Mouse (Mus musculus) olfactory bulb, adult 2 months (tissue): Measurements from ENCODE around the gene Skint8.
"Not testable (repeated sequence)": the region's sequence is repeated elsewhere in the genome, so short reads cannot be mapped to it uniquely, and the experiment has no call there.

ENCODE experiments used
- CTCF ChIP-seq: fragments of 200-500 bp; IDR thresholded peaks from 2 replicates; pipeline ENCODE4 v1.5.1; 2012; ENCODE audit warnings: low read depth, mild to moderate bottlenecking, low read length, moderate library complexity; ENCODE audit not compliant: insufficient read depth
- POLR2A ChIP-seq: fragments of 200-500 bp; IDR thresholded peaks from 2 replicates; pipeline ENCODE4 v1.6.1; 2012; ENCODE audit warnings: mild to moderate bottlenecking, low read depth, low read length, moderate library complexity; ENCODE audit not compliant: insufficient read depth

DNA sequence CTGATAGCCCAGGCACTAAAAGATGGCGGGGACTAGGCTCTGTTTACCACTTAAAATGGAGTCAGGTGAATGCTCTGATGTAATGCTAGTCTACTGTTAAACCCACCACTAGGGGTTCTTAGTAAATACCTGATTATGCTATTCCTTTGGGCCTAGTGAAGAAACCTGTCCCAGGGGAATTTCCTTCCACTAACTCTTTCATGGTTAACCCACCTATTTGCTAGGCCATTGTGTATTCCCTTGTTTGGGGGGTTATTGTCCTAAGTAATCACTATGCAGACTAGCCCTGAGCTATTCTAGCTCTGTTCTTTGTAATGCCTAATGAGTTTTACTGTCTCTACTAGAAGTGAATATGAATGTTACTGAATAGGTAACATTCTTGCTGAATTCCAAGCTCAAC, 44.0 kb downstream of the Skint8 start:
- TF ChIP-seq POLR2A, CTCF: not testable (repeated sequence)
